Mouse (Mus musculus) thymus, adult 2 months (tissue): ENCODE results near the gene Nipal4.

Experiments
- CTCF ChIP-seq: fragments of 200-500 bp; IDR thresholded peaks from 2 replicates; pipeline ENCODE4 v1.5.1; 2012; ENCODE audit warnings: mild to moderate bottlenecking, control low read depth, low read length, moderate library complexity, borderline replicate concordance; ENCODE audit not compliant: control insufficient read depth, poor library complexity, insufficient read depth; ENCODE audit errors: extremely low read depth
- POLR2A ChIP-seq: fragments of 200-500 bp; IDR thresholded peaks from 2 replicates; pipeline ENCODE4 v1.6.1; 2012; ENCODE audit warnings: mild to moderate bottlenecking, low read length, control low read depth, moderate library complexity; ENCODE audit not compliant: control insufficient read depth, poor library complexity, insufficient read depth; ENCODE audit errors: extremely low read depth

- TF ChIP-seq CTCF (no peak), POLR2A (no peak)
Observed at GRCm38 (mm10) chr11:46172128-46172527, 5.8 kb upstream of the Nipal4 start.
